Mouse (Mus musculus) liver, adult 2 months (tissue): ENCODE results near the gene Dnmt3a. TPM values are rescaled to one million over a fixed set of nuclear protein-coding genes. Genes with fewer than 3 reads are reported as not detected.

Source experiments
- DNase-seq: peaks from one replicate; pipeline ENCODE4 v3.0.0-alpha.2; 2011; ENCODE audit warnings: low read depth, low spot score; ENCODE audit errors: extremely low read depth
- H3K27ac ChIP-seq: fragments of 200-500 bp; replicated peaks from 2 replicates; pipeline ENCODE4 v1.5.1; 2012; ENCODE audit warnings: low read depth, mild to moderate bottlenecking, control low read depth, inconsistent platforms, low read length; ENCODE audit not compliant: insufficient read depth
- H3K27me3 ChIP-seq: fragments of 200-500 bp; 2 replicates; pipeline ENCODE4 v1.6.1; 2012; ENCODE audit warnings: mild to moderate bottlenecking, moderate library complexity, low read length, inconsistent platforms; ENCODE audit not compliant: control insufficient read depth, insufficient read depth
- H3K36me3 ChIP-seq: fragments of 200-500 bp; 2 replicates; pipeline ENCODE4 v1.6.1; 2012; ENCODE audit warnings: low read length, inconsistent platforms; ENCODE audit not compliant: control insufficient read depth, insufficient read depth
- H3K4me1 ChIP-seq: fragments of 200-500 bp; 2 replicates; pipeline ENCODE4 v1.6.1; 2011; ENCODE audit warnings: low read length; ENCODE audit not compliant: control insufficient read depth, insufficient read depth
- H3K4me3 ChIP-seq: fragments of 200-500 bp; 2 replicates; pipeline ENCODE4 v1.5.1; 2011; ENCODE audit warnings: low read depth, mild to moderate bottlenecking, control low read depth, low read length, moderate library complexity; ENCODE audit not compliant: insufficient read depth
- H3K79me2 ChIP-seq: fragments of 200-500 bp; 2 replicates; pipeline ENCODE4 v1.6.1; 2012; ENCODE audit warnings: inconsistent platforms, mild to moderate bottlenecking, low read length, moderate library complexity; ENCODE audit not compliant: control insufficient read depth, insufficient read depth
- H3K9ac ChIP-seq: fragments of 200-500 bp; 2 replicates; pipeline ENCODE4 v1.6.1; 2012; ENCODE audit warnings: low read depth, mild to moderate bottlenecking, control low read depth, inconsistent platforms, low read length
- CTCF ChIP-seq: fragments of 200-500 bp; IDR thresholded peaks from 2 replicates; pipeline ENCODE4 v1.5.1; 2011; ENCODE audit warnings: low read depth, low read length, control low read depth
- POLR2A ChIP-seq: fragments of 200-500 bp; IDR thresholded peaks from 2 replicates; pipeline ENCODE4 v1.6.1; 2011; ENCODE audit warnings: low read length, control low read depth; ENCODE audit not compliant: insufficient read depth; ENCODE audit errors: extremely low read depth
- WGBS: fragments of 180-500 bp; shearing (Covaris S2); methylation state at CpG from one replicate; pipeline ENCODE4 v1.1.7; 2018; 5-methylcytosine and 5-hydroxymethylcytosine counted together
- polyA plus RNA-seq: library from polyadenylated mRNA; depleted of rRNA; stranded (reverse); fragments of >200 nt; gene quantifications from 2 replicates; pipeline ENCODE4 v1.2.3, GENCODE M21; 2012
- total RNA-seq: library from RNA; depleted of rRNA; stranded (reverse); fragments of >200 nt; gene quantifications from 2 replicates; pipeline ENCODE4 v1.2.3, GENCODE M21; 2014

The Dnmt3a gene
- total and polyA plus RNA-seq, 2 experiments, result 4.0 to 7.9 TPM

- H3K9ac ChIP-seq, result no peak overlapping the region
- H3K27me3 ChIP-seq, result no peaks in the 10 kb centered on the region
- peaks cover 78% of the 10 kb centered on the region for H3K79me2 ChIP-seq
- H3K27ac ChIP-seq, result no peak overlapping the region
- H3K4me1 ChIP-seq, result peaks cover 20% of the 10 kb centered on the region
- 78% methylated on average over 7 of the region's 7 CpGs for WGBS
- DNase-seq, result no peak
- H3K4me3 ChIP-seq, result no peak overlapping the region
- TF ChIP-seq POLR2A (no peak), CTCF (0 out of 2 replicates have a peak, but pooled peaks have one; percentile 11)
- H3K36me3 ChIP-seq, result no peaks in the 10 kb centered on the region
Measured at GRCm38 (mm10) chr12:3817033-3817432, 11.2 kb downstream of the Dnmt3a start.

- H3K4me1 ChIP-seq, result peaks cover 15% of the 10 kb centered on the region
- no peak overlapping the region for H3K27ac ChIP-seq
- DNase-seq, result peak; percentile 43
- TF ChIP-seq CTCF (no peak), POLR2A (no peak)
- no peaks in the 10 kb centered on the region for H3K27me3 ChIP-seq
- H3K36me3 ChIP-seq, result no peaks in the 10 kb centered on the region
- peaks cover 81% of the 10 kb centered on the region for H3K79me2 ChIP-seq
- no peak overlapping the region for H3K9ac ChIP-seq
- no peak overlapping the region for H3K4me3 ChIP-seq
- WGBS, result 38% methylated on average over 5 of the region's 5 CpGs
Measured at GRCm38 (mm10) chr12:3817566-3817965, 11.8 kb downstream of the Dnmt3a start.

GRCm38 (mm10) chr12:3819899-3820298, 14.1 kb downstream of the Dnmt3a start:
- TF ChIP-seq CTCF (no peak), POLR2A (no peak)
- H3K4me3 ChIP-seq, result no peak overlapping the region
- 37% methylated on average over 4 of the region's 4 CpGs for WGBS
- H3K36me3 ChIP-seq, result no peaks in the 10 kb centered on the region
- peaks cover 83% of the 10 kb centered on the region for H3K79me2 ChIP-seq
- H3K4me1 ChIP-seq, result peaks cover 6% of the 10 kb centered on the region
- H3K27ac ChIP-seq, result no peak overlapping the region
- no peaks in the 10 kb centered on the region for H3K27me3 ChIP-seq
- no peak overlapping the region for H3K9ac ChIP-seq
- no peak for DNase-seq

GRCm38 (mm10) chr12:3823408-3823807, 17.6 kb downstream of the Dnmt3a start:
- no peak for DNase-seq
- Histone ChIP-seq H3K4me3 (no peak overlapping the region), H3K79me2 (peaks cover 74% of the 10 kb centered on the region), H3K9ac (no peak overlapping the region), H3K4me1 (no peaks in the 10 kb centered on the region; the same call in 1 of the 2 replicates), H3K27me3 (no peaks in the 10 kb centered on the region), H3K27ac (no peak overlapping the region), H3K36me3 (no peaks in the 10 kb centered on the region)
- WGBS, result 87% methylated on average over 5 of the region's 5 CpGs
- TF ChIP-seq CTCF, result no peak
- no peak for TF ChIP-seq POLR2A

GRCm38 (mm10) chr12:3824906-3825713, 19.3 kb downstream of the Dnmt3a start:
- no peak for DNase-seq

GRCm38 (mm10) chr12:3825714-3826080, 19.9 kb downstream of the Dnmt3a start:
- Histone ChIP-seq H3K36me3 (no peaks in the 10 kb centered on the region), H3K4me3 (no peak overlapping the region), H3K27me3 (no peaks in the 10 kb centered on the region), H3K27ac (no peak overlapping the region), H3K79me2 (peaks cover 57% of the 10 kb centered on the region), H3K9ac (no peak overlapping the region), H3K4me1 (no peaks in the 10 kb centered on the region; the same call in 1 of the 2 replicates)
- DNase-seq, result no peak
- WGBS, result 76% methylated on average over 12 of the region's 12 CpGs
- TF ChIP-seq CTCF (no peak), POLR2A (no peak)

More at GRCm38 (mm10) chr12:3824906-3825713, 19.3 kb downstream of the Dnmt3a start:
- no peaks in the 10 kb centered on the region for H3K27me3 ChIP-seq
- 70% methylated on average over 5 of the region's 5 CpGs for WGBS
- no peak overlapping the region for H3K4me3 ChIP-seq
- no peaks in the 10 kb centered on the region; the same call in 1 of the 2 replicates for H3K4me1 ChIP-seq
- TF ChIP-seq CTCF (no peak), POLR2A (no peak)
- peaks cover 63% of the 10 kb centered on the region for H3K79me2 ChIP-seq
- no peaks in the 10 kb centered on the region for H3K36me3 ChIP-seq
- no peak overlapping the region for H3K27ac ChIP-seq
- no peak overlapping the region for H3K9ac ChIP-seq
